Mouse (Mus musculus) heart, embryonic 13.5 days (tissue): ENCODE measurements around the gene Ptprm. TPM values are rescaled to one million over a fixed set of nuclear protein-coding genes. Genes with fewer than 3 reads are reported as not detected.

Source experiments
- ATAC-seq: fragments of 200-750 bp; cut with Nextera tagmentation; 2 replicates; pipeline ENCODE4 v1.8.0; 2017; ENCODE audit warnings: moderate TSS enrichment; ENCODE audit not compliant: insufficient number of reproducible peaks, low FRiP score, low TSS enrichment; ENCODE audit errors: extremely low read depth
- H3K27ac ChIP-seq: fragments of 300-500 bp; sonication (generic); replicated peaks from 2 replicates; pipeline ENCODE4 v1.5.1; 2015; ENCODE audit warnings: moderate library complexity, mild to moderate bottlenecking, inconsistent platforms
- H3K27me3 ChIP-seq: fragments of 300-500 bp; sonication (generic); replicated peaks from 2 replicates; pipeline ENCODE4 v1.6.1; 2015; ENCODE audit warnings: mild to moderate bottlenecking, inconsistent platforms
- H3K36me3 ChIP-seq: fragments of 300-500 bp; sonication (generic); 2 replicates; pipeline ENCODE4 v1.6.1; 2015; ENCODE audit warnings: mild to moderate bottlenecking, inconsistent platforms
- H3K4me1 ChIP-seq: fragments of 300-500 bp; sonication (generic); 2 replicates; pipeline ENCODE4 v1.6.1; 2015; ENCODE audit warnings: inconsistent platforms
- H3K4me2 ChIP-seq: fragments of 300-500 bp; sonication (generic); 2 replicates; pipeline ENCODE4 v1.6.1; 2015; ENCODE audit warnings: inconsistent platforms, mild to moderate bottlenecking, moderate library complexity
- H3K4me3 ChIP-seq: fragments of 300-500 bp; sonication (generic); 2 replicates; pipeline ENCODE4 v1.5.1; 2015; ENCODE audit warnings: moderate library complexity, mild to moderate bottlenecking, inconsistent platforms
- H3K9ac ChIP-seq: fragments of 300-500 bp; sonication (generic); 2 replicates; pipeline ENCODE4 v1.6.1; 2015; ENCODE audit warnings: inconsistent platforms, mild to moderate bottlenecking, moderate library complexity
- H3K9me3 ChIP-seq: fragments of 300-500 bp; sonication (generic); 2 replicates; pipeline ENCODE4 v1.6.1; 2016; ENCODE audit warnings: inconsistent platforms
- WGBS: fragments of 180-500 bp; shearing (Covaris S2); methylation state at CpG from one replicate; pipeline ENCODE4 v1.1.7; 2015; ENCODE audit warnings: mixed read lengths; 5-methylcytosine and 5-hydroxymethylcytosine counted together
- polyA plus RNA-seq: library from polyadenylated mRNA; unstranded; fragments of >200 nt; fragmentation: Nextera tagmentation; extraction: Ambion mirVana; gene quantifications from 2 replicates; pipeline ENCODE4 v1.2.1, GENCODE M21; 2015

Ptprm gene
- polyA plus RNA-seq, 1 experiment from 2014 or later: 12.7 TPM

- H3K27ac ChIP-seq: no peak overlapping the region
- no peak overlapping the region for H3K9ac ChIP-seq
- 0 out of 2 replicates have a peak, but pooled peaks cover 3% of the 10 kb centered on the region for H3K36me3 ChIP-seq
- ATAC-seq: no peak
- H3K4me1 ChIP-seq: no peaks in the 10 kb centered on the region
- H3K4me3 ChIP-seq: no peak overlapping the region
- no peak overlapping the region for H3K4me2 ChIP-seq
- peaks cover 3% of the 10 kb centered on the region; the same call in 1 of the 2 replicates for H3K9me3 ChIP-seq
- 59% methylated on average over 4 of the region's 4 CpGs for WGBS
- H3K27me3 ChIP-seq: no peaks in the 10 kb centered on the region
Measured at GRCm38 (mm10) chr17:67253445-67253844, 100.8 kb downstream of the Ptprm start.

DNA sequence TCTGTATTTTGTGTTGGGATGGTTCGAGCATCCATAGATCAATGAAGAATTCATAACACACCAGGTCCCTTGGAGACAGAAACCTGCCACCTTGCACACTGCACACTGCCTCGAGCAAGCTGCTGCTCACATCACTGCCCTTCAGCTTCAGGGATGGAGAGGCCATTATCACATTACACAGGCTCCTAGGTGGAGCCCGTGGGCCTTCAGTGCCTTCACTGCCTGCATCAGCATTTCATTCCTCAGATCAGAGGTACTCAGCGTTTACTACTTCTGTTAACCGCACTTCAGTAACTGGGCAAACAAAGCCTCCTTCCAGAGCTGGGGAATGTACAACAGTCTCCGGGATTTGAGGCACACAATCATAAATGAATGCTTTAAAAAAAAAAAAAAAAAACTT lies 101.3 kb downstream of the Ptprm start:
- Histone ChIP-seq H3K36me3 (0 out of 2 replicates have a peak, but pooled peaks cover 3% of the 10 kb centered on the region), H3K4me2 (no peak overlapping the region), H3K27ac (no peak overlapping the region), H3K4me1 (no peaks in the 10 kb centered on the region), H3K9me3 (no peaks in the 10 kb centered on the region), H3K9ac (no peak overlapping the region), H3K4me3 (no peak overlapping the region), H3K27me3 (no peaks in the 10 kb centered on the region)
- ATAC-seq: no peak
- WGBS: 61% methylated on average over 6 of the region's 6 CpGs

DNA sequence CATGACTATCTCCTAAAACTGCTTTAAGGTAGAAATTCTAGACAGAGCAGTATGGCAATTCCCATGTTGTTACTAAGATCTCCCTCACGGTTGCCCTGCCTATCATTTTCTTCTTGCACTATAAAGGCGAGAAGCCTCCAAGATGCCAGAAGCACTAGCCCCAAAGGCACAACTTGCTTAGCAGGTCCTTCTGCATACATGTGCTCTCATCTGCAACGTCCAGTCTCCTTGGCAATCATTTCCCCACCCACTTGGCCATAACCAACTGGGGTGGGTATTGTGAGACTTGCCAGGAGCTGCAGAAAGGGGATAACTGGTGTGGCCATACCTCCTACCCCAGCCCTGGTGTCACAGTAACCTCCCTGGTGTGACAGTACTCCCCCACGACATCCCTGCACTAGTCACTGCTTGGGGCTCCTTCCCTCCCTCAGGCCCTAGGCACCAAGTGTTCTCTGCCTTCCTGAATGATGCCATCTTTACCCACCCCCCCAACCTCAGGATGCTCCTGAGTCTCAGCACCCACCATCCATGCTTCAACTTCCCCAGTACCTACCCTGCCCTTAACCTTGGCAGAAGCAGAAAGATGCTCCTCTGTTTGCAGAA lies 108.9 kb downstream of the Ptprm start:
- Histone ChIP-seq H3K27me3 (no peaks in the 10 kb centered on the region), H3K36me3 (no peaks in the 10 kb centered on the region), H3K4me1 (peaks cover 8% of the 10 kb centered on the region), H3K4me3 (no peak overlapping the region), H3K27ac (no peak overlapping the region), H3K4me2 (no peak overlapping the region), H3K9me3 (no peaks in the 10 kb centered on the region), H3K9ac (no peak overlapping the region)
- ATAC-seq: no peak
- 67% methylated on average over 4 of the region's 4 CpGs for WGBS

GRCm38 (mm10) chr17:67242774-67243495 lies 111.3 kb downstream of the Ptprm start:
- no peaks in the 10 kb centered on the region for H3K27me3 ChIP-seq
- no peak overlapping the region for H3K4me3 ChIP-seq
- H3K9me3 ChIP-seq: no peaks in the 10 kb centered on the region
- H3K27ac ChIP-seq: no peak overlapping the region
- H3K9ac ChIP-seq: no peak overlapping the region
- no peak overlapping the region for H3K4me2 ChIP-seq
- ATAC-seq: no peak
- H3K4me1 ChIP-seq: peaks cover 8% of the 10 kb centered on the region
- no peaks in the 10 kb centered on the region for H3K36me3 ChIP-seq
- 76% methylated on average over 12 of the region's 12 CpGs for WGBS

DNA sequence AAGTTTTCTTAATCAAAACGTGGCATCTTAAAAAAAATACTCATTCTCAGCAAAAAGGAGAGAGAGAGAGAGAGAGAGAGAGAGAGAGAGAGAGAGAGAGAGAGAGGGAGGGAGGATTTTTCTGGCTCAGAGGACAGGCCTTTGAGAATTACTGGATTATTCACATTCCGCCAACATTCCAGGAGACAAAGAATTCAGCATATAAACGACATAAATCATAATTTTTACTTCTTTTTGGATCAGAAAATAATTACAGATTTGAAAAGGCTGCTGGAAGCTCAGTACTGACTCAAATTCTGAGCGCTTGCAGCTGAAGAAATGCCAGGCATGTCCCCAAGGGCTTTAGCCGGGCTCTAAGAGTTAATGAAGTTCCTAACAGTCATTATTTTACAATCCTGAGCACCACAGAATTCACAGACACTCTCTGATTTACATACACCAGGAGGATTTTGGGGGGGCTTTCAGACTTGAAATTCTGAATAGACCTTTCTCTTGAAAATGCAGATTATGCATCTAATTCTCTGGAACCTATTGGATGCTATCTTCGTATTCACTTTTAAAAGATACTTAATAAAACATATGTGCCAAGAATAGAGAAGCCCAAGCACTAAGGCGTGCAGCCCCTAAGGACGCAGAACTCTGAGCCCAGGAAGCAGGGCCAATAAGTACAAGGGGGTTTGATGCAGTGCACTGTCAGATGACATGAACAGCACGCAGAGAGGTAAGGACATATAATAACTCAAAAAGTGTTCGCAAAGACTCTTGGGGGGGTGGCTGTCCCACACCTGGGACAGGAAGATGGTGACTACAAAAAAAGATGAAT lies 112.1 kb downstream of the Ptprm start:
- no peak for ATAC-seq
- WGBS: 67% methylated on average over 10 of the region's 10 CpGs

DNA sequence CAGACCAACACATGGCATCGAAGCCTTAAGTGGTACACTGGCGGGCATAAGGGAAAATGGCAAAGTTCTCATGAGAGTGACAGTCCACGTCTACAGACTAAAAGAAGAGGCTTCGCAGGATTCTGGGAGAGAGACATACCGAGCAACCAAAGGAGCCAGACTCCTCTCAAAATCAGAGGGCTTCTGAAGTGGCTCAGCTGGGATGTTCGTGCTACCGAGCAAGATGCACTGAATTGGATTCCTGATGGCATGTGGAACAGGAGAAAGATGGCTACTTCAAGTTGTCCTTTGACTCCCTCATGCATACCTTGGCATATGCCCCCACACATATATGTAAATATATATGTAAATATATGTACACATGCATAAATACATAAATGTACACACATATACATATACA lies 115.4 kb downstream of the Ptprm start:
- no peak overlapping the region for H3K4me3 ChIP-seq
- WGBS: 89% methylated on average over 7 of the region's 7 CpGs
- H3K27ac ChIP-seq: no peak overlapping the region
- ATAC-seq: no peak
- H3K9me3 ChIP-seq: no peaks in the 10 kb centered on the region
- H3K4me1 ChIP-seq: no peaks in the 10 kb centered on the region
- H3K36me3 ChIP-seq: no peaks in the 10 kb centered on the region
- no peak overlapping the region for H3K4me2 ChIP-seq
- H3K9ac ChIP-seq: no peak overlapping the region
- H3K27me3 ChIP-seq: no peaks in the 10 kb centered on the region

More for the DNA sequence above, 112.1 kb downstream of the Ptprm start:
- H3K27me3 ChIP-seq: no peaks in the 10 kb centered on the region
- H3K4me2 ChIP-seq: no peak overlapping the region
- no peaks in the 10 kb centered on the region for H3K36me3 ChIP-seq
- H3K9me3 ChIP-seq: no peaks in the 10 kb centered on the region
- H3K4me1 ChIP-seq: peaks cover 8% of the 10 kb centered on the region
- H3K9ac ChIP-seq: no peak overlapping the region
- no peak overlapping the region for H3K4me3 ChIP-seq
- H3K27ac ChIP-seq: no peak overlapping the region

DNA sequence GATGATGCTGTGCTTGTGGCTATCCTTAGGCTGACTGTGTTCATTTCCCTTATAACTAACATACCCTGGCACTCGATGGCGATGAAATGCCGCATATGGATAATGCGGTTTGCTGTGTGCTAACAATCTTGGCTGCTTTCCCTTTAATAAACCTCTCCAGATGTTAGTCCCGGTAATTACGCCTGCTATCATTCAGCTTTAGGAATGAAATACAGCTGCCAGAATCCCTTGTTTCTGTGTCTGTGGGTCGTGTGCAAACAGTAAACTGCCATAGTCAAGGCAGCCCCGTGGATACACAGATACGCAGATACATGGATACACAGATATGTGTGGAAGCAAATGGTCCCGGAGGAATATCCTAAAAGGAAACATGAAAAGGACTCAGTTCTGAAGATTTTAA lies 116.8 kb downstream of the Ptprm start:
- Histone ChIP-seq H3K4me2 (no peak overlapping the region), H3K9ac (no peak overlapping the region), H3K36me3 (no peaks in the 10 kb centered on the region), H3K27ac (no peak overlapping the region), H3K4me3 (no peak overlapping the region), H3K27me3 (no peaks in the 10 kb centered on the region), H3K4me1 (no peaks in the 10 kb centered on the region), H3K9me3 (no peaks in the 10 kb centered on the region)
- no peak for ATAC-seq
- WGBS: 70% methylated on average over 10 of the region's 10 CpGs

DNA sequence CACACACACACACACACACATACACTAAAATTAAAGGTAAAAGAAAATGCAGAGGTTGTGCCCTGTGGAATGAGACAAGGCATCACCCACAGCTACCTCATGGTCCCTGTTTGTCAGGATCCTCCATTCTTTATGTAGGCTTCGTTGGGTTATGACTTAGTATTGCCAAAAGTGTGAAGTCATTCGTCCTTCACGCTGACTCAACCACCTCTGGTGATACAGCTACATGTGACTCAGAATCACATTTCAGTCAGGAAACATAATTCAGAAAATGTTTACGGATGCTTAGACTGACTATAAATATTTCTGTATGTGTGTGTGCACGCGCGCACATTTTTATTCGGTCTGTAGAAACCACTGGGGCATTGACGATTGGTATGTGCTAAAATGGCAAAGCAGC lies 121.2 kb downstream of the Ptprm start:
- Histone ChIP-seq H3K27me3 (no peaks in the 10 kb centered on the region), H3K4me3 (no peak overlapping the region), H3K4me1 (no peaks in the 10 kb centered on the region), H3K4me2 (no peak overlapping the region), H3K27ac (no peak overlapping the region), H3K9me3 (no peaks in the 10 kb centered on the region), H3K36me3 (no peaks in the 10 kb centered on the region), H3K9ac (no peak overlapping the region)
- no peak for ATAC-seq
- WGBS: 86% methylated on average over 9 of the region's 9 CpGs

GRCm38 (mm10) chr17:67226991-67227390 lies 127.3 kb downstream of the Ptprm start:
- no peaks in the 10 kb centered on the region for H3K27me3 ChIP-seq
- no peaks in the 10 kb centered on the region for H3K9me3 ChIP-seq
- H3K4me3 ChIP-seq: no peak overlapping the region
- no peaks in the 10 kb centered on the region for H3K4me1 ChIP-seq
- no peaks in the 10 kb centered on the region for H3K36me3 ChIP-seq
- H3K9ac ChIP-seq: no peak overlapping the region
- ATAC-seq: no peak
- H3K27ac ChIP-seq: no peak overlapping the region
- H3K4me2 ChIP-seq: no peak overlapping the region
- 66% methylated on average over 5 of the region's 5 CpGs for WGBS

GRCm38 (mm10) chr17:67215326-67215725 lies 138.9 kb downstream of the Ptprm start:
- no peak overlapping the region for H3K9ac ChIP-seq
- no peaks in the 10 kb centered on the region for H3K27me3 ChIP-seq
- no peak overlapping the region for H3K27ac ChIP-seq
- no peak overlapping the region for H3K4me2 ChIP-seq
- H3K4me3 ChIP-seq: no peak overlapping the region
- no peaks in the 10 kb centered on the region for H3K36me3 ChIP-seq
- H3K4me1 ChIP-seq: peaks cover 9% of the 10 kb centered on the region
- ATAC-seq: no peak
- H3K9me3 ChIP-seq: no peaks in the 10 kb centered on the region
- 75% methylated on average over 1 of the region's 1 CpGs for WGBS

GRCm38 (mm10) chr17:67213711-67214110 lies 140.5 kb downstream of the Ptprm start:
- H3K4me3 ChIP-seq: no peak overlapping the region
- H3K9me3 ChIP-seq: no peaks in the 10 kb centered on the region
- H3K36me3 ChIP-seq: no peaks in the 10 kb centered on the region
- H3K4me2 ChIP-seq: no peak overlapping the region
- ATAC-seq: no peak
- 30% methylated on average over 3 of the region's 3 CpGs for WGBS
- H3K9ac ChIP-seq: no peak overlapping the region
- peaks cover 15% of the 10 kb centered on the region for H3K4me1 ChIP-seq
- H3K27ac ChIP-seq: no peak overlapping the region
- no peaks in the 10 kb centered on the region for H3K27me3 ChIP-seq
